Mouse (Mus musculus): ENCODE results near the gene Secisbp2l.

Secisbp2l gene

DNA sequence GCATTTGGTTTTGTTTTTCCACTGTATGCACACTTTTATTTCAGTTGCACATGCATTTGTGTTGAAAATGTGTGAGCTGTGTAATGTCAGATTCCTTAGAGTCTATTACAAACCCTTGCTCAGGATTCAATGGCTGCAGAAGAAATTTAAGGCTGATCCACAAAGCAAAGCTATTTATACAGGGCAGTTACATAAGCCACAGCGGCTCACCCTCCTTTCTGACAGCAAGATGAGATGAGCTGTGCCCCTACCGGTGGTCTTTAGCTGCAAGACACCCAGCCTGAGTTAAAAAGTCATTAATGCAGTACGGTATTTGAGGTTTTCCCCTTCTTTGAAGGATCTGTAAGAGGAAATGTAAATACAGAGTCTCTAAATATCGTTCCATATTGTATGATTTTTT lies 1.2 kb upstream of the Secisbp2l start:
- DNase-seq (ENCODE audit: low spot score), result no peak

DNA sequence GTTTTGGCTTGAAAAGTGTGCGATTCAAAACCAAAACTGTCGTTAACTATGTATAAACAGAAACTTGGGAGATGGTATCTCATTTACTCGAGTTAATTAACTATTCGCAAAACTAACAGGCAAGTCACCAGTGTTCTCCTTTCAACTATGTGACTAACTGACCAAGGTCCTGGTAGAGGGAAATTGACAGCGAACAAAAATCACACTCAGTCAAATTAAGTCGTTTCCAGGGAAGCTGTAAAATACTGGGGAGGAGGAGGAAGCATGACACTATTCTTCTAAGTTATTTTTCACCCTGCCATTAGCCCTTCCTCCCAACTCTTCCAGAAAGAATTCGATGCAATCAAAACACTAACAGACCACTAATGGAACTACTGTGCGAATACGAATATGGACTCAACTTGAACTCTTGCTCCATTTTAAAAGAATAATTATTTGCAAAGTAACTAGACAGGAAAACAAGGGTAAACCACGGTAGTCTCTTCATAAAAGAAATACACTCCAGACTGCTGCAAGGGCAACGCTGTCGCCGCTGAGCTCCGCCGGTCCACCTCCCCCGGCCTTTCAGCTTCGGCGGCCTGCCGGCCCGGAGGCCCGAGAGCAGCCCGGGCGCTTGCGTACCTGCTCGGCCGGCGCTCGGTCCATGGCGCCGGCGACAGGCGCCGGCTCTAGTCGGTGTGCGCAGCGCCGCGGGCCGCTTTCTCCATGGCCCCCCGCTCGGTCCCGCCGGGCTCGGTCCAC lies 522 bp downstream of the Secisbp2l start:
- DNase-seq (ENCODE audit: low spot score), result no peak

DNA sequence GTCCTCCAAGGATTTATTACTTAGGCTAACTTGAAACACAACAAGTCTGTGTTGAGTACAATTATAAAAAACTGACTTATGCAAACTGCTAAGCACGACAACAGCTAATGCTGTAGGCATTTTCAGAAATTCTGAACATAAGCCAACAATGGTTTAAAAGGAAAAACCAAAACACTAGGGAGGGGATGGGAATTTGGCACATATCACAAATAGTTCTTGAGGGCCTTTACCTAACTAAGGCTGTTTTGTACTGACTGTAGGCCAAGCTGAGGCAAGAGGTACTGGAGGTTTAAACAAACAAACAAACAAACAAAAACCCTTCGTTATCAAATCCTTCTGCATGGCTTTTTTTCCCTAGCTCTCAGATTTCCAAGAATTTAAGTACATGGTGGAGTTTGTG lies 1.7 kb downstream of the Secisbp2l start:
- no peak for DNase-seq (ENCODE audit: low spot score)

DNA sequence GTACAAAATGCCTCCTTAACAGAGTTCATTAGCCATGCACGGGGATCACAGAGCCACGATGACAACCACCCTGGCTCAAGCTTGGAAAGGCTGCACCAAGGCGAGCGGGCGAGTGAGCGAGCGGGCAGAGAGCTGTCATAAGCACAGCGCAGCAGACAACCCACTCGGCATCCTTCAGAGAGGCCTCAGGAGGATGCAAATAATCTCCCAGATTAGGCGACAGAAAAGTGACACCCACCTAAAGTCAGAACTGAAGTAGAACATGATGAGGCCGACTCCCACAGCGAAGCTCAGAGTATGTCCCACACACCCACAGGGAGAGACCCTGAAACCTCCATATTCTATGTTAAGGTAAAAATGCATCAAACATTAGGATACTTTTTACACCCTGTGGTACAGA lies 4.3 kb downstream of the Secisbp2l start:
- DNase-seq (ENCODE audit: low spot score), result no peak

DNA sequence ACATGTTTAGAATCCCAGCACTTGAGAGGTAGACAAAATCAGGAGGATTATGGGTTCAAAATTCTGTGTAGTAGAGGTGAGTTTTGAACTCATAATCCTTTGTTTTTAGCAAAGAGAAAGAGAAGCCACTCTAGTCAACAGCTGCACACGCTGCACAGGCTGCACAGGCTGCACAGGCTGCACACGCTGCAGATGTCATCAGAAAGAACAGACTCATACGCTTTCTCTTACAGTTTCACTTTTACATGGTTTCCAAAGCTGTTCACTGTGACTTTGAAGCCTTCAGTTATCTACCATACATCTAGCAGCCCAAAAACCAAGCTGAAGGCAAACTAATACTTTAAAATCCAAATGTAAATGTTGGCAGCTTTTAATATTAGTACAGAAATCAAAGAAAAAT lies 5.7 kb downstream of the Secisbp2l start:
- DNase-seq (ENCODE audit: low spot score), result no peak

DNA sequence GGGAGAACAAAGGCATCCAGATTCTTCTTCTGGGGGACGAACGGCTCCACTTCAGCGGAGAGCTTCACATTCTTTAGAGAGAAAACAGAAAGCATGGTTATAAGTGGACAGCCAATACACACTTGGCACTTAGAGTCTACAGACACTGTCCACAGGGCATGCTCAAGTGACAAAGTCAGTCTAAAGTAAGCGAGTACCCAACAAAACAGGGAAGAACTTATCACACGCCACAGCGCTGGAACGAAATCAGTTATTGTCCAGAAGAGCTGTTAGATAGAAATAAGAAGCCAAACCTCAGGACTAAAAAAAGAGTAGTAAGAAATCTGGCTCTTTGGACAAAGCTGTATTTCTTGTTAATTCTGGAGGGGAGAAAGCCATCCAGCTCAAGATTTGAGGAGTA lies 7.0 kb downstream of the Secisbp2l start:
- no peak for DNase-seq (ENCODE audit: low spot score)

DNA sequence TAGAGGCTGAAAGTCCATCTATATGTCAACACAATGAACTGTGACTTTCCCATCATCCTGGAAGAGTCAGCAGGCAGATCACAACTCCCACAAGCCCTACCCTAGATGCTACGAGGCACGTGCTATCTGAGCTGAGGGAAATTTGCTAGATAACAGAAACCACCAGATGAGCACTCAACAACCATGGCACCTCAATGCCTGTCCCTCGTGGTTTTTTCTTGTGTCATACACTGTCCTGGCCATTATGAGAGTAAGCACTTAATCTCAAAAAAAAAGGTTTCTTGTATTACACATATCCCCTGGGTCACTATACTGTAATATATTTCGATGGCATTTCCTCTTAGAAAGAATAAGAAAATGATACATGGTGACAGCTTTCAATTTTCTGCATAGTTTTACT lies 7.8 kb downstream of the Secisbp2l start:
- no peak for DNase-seq (ENCODE audit: low spot score)

DNA sequence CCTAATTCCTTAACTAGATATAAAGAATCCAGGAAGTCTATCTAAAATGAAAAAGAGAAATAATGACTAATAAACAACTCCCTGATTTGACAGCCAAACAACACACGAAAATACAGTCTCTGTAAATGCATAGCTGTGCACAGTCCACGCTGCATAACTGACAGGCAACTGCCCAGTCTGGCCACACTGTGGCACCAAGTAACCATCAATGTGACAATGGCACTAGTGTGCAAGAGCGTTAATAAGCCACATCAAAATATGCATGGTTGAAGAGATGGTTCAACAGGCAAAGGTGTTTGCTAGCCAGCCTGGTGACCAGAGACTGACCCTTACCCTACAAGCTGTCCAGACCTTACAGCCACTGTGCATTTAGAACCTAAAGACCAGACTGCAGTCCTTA lies 17.6 kb downstream of the Secisbp2l start:
- no peak for DNase-seq (ENCODE audit: low spot score)

DNA sequence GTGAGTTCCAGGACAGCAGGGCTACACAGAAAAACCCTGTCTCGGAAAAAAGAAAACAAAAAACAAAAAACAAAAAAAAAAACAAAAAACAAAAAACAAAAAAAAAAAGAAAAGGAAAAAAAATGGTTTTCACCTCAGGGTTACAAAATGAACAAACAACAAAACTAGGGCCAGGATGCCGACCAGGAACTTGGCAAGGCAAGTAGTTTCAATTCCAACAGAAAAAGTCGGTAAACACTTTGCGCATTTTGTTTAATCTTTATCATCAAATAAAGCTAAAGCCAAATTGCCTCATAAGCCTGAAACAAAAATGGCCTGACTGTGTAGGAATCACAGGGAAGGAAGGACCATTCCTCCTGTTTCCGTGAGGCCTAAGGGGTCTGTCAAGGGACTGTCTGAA lies 18.1 kb downstream of the Secisbp2l start:
- no peak for DNase-seq (ENCODE audit: low spot score)

DNA sequence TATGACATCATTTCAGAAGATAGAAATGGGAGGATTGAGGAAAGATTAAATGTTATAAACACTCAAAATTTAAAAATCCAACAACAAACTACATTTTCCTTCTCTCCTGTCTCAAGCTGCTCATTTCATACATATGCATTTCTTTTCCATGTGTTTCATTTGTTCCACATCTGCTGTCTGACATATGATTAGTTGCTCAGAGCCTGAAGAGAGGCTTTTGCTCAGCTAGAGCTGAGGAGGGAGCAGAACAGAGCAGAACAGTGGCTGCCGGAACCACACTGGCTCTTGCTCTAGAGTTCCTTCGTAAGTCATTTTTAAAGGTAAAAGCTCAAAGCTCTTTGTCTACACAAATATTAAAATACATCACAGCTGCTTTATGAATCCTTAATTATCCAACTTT lies 33.3 kb downstream of the Secisbp2l start:
- no peak for DNase-seq (ENCODE audit: low spot score)

- no peak for DNase-seq (ENCODE audit: low spot score)
Measured at GRCm38 (mm10) chr2:125739338-125739737, 43.3 kb downstream of the Secisbp2l start.

DNA sequence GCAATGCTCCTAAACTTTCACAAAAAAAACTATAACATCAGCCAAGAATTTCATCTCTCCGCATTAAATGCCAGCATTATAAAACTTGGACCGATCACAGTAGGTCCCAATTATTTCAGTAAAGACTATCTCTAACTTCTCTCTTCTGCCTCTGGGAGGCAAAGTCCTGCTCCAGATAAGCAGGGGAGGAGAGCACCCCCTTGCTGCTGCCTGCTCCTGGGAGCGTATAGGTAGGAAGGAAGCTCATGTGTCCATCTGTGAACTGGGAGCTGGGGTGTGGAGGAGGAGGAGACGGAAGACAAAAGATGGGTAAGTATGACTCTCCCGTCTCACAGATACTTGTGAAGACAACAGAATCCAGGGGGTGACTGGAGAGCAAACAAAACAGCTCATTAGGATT lies 44.0 kb downstream of the Secisbp2l start:
- no peak for DNase-seq (ENCODE audit: low spot score)

DNA sequence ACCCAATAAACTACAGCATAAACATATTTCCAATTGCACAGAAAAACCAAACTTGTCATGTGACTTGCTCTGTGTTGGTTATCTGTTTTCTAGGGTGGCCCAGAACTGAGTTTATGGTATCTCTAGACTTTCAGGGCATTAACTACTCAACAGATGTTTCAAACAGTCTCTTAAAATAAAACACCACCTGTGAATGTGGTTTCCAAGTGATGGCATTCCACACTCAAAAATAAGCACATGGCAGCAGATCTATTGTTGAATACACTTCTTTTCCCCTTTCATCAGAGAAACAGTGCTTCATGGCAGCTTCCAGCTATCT lies 46.7 kb downstream of the Secisbp2l start:
- DNase-seq (ENCODE audit: low spot score), result no peak

DNA sequence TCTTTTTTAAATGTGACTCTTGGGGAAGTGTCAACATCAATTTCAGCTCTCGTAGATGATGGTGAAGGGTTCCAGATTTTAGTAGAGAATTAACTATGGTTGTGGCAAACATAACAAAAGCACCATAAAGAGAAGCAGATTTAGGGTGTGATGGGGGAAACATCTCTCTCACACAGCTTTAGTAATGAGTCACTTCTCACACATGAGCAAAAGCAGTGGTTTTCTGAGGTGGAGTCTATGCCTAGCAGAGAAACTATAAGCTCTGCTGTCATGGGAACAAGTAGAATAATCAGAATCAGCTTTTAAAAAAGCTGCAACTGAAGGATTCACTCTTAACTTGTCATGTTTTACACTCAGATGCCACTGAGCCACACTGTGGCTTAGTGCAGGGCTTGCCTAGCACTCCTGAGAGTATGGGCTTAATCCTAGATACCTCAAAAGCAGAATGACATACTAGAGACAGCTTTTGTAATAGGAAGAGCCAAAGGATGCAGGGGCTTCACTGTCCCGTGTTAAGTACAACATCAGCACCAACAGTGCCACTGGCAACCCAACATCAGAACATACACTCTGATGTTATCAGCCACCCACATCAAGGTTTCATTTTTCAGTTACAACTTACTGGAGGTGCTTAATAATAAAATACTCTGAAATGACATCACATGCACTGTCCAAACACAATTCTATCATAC lies 47.2 kb downstream of the Secisbp2l start:
- DNase-seq (ENCODE audit: low spot score), result no peak

DNA sequence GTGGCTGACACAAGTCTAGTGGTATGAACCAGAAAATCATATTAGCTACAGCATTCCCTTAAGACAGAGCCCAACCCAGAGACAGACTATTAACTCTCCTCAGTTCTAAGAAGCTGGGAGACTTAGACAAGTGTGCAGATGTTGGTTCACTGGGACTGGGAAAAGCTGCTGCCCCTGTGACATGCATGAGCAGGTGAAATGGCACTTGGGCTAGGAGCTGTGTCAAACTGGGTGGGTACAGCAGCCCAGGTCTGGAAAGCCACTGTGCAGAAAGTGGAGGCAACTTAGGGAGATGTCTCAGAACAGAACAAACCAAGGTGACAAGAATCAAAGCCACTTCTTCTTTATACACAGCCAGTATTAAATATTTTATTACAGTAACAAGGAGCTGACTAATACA lies 47.9 kb downstream of the Secisbp2l start:
- DNase-seq (ENCODE audit: low spot score), result no peak

DNA sequence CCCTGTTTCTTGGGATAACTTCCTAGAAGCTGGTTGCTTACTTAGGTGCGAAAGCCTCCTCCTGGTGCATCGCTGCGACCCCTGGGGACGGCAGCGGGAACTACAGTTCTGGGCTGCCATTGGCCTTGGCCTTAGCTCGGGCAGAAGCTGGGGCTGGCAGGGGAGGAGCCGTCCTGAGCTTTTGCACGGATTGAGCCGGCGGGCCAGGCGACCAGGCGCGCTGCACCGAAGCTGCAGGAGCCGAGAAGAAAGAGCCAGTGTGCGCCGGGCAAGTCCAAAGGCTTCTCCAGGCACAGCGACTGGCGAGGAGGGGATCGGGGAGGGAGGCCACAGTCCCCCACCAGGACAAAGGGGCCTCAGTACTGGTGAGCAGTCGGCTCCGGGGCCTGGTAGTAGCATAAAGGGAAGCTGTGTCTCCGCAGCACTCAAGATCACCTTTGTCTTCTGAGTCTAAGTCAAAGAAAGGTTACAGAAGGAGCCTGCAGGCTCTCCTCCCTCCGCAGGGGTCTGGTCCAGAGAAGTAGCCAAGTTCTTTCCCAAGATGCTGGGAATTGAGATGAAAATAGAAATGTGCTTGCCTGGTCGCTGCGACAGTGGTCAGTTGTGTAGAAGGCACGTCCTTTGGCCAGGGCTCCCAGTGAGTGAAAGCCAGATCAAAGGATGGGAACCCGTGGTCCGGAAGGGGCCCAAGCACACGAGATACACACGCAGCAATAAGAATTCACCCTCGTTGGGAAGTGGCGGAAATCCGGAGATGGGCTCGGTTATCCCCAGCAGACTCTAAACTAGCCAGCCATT lies 50.7 kb downstream of the Secisbp2l start:
- peak; percentile 95 for DNase-seq (ENCODE audit: low spot score)

DNA sequence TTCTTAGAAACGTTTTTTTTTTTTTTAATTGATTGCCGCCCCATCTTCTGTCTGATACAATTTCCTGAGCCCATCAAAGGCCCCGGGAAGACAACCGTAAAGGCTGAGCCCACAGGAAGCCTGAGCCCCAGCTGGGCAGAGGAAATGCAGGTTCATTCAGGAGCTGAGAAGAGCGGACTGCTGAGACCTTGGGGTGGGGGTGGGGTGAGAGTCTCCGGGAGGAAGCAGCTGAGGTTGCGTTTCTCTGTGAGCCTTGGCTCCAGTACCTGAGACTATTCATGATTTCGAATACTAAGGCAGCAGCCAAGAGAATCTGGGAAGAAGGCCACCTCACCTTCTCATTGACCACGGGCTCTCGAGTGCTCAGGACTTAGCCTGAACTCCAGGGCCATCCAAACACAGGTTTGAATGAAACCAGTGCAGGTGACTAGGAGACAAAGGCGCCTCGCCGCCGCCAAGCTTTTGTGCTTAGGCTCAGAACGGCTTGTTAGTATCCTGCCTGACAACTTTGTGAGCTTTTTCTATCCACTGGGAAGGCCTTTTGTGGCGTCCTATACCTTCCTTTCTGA lies 58.0 kb downstream of the Secisbp2l start:
- no peak for DNase-seq (ENCODE audit: low spot score)

DNA sequence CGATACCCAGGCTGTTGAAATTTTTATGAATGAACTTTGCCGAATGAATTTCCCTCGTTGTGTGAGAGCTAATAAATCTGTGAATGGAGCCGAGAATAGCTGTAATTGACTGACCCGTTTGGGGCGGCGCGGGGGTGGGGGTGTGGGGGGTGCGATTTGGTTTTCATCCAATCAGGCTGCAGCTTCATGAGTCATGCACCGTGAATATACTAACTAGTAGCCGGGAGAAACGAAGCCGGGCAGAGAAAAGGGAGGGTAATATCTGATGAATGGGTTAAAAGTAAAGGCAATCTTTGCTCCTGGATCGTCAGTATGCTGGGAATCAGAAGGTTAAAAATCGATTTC lies 58.6 kb downstream of the Secisbp2l start, which contains the start of gene Shc4:
Gene Shc4 (minus strand): TSS at position 63 of the 345 bp plus-strand sequence.
- no peak for DNase-seq (ENCODE audit: low spot score)

DNA sequence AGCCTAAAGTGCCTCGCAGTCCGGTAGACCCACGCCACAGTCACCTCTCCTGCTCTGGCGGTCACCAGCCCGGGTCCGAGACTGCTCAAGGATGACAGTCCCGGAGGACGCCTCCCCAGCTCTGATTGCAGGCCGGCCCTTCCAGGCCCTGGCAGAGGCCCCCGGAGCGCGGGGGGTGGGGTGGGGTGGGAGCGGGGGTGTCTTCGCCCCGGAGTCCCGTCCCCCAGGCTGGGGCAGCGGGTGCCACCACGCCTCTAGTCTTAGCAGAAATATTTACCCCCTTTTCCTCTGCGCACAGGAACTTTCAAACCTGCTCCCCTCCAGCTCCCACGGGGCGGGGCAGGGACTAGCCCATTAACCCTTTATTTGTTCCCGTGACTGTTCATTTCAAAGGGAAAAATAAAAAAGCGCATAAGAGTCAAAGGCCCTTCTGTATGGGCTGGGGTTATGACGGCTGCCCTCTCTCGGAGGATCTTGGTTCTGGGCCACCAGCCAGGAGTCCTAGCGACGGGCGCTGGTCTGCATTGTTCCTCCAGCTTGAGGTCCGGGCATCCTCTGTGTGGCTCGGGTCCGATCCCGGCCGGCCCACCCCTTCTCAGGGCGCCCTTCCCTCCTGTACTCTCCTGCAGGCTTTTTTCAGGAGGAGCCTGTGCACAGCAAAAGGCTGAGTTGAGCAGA lies 59.1 kb downstream of the Secisbp2l start:
- peak; percentile 19 for DNase-seq (ENCODE audit: low spot score)

GRCm38 (mm10) chr2:125723086-125723407 lies 59.6 kb downstream of the Secisbp2l start:
- no peak for DNase-seq (ENCODE audit: low spot score)

GRCm38 (mm10) chr2:125716599-125716998 lies 66.1 kb downstream of the Secisbp2l start:
- no peak for DNase-seq (ENCODE audit: low spot score)

DNA sequence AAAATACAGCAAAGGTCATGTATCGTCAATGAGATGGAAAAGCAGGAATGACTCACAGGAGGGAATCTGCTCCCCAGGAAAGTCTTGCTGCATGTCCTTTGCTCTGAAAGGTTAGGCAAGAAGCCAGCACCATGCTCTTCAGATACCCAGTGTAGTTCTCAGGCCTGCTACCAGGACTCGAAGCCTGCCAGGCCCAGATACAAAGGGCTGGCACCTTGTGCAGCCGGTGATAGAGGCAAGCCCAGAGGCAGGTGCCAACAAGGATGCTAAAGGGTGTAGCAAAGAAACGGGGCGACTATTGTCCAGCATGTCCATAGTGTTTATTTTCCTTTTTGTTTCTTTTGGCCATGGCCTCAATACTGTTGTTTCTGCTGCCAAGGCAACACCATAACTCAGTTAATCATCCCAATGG lies 76.2 kb downstream of the Secisbp2l start:
- no peak for DNase-seq (ENCODE audit: low spot score)
